Mouse (Mus musculus): ENCODE data around the gene Slc27a4.
A peak's percentile ranks its signal among the peaks of the same experiment; 100 is the strongest.

DNA sequence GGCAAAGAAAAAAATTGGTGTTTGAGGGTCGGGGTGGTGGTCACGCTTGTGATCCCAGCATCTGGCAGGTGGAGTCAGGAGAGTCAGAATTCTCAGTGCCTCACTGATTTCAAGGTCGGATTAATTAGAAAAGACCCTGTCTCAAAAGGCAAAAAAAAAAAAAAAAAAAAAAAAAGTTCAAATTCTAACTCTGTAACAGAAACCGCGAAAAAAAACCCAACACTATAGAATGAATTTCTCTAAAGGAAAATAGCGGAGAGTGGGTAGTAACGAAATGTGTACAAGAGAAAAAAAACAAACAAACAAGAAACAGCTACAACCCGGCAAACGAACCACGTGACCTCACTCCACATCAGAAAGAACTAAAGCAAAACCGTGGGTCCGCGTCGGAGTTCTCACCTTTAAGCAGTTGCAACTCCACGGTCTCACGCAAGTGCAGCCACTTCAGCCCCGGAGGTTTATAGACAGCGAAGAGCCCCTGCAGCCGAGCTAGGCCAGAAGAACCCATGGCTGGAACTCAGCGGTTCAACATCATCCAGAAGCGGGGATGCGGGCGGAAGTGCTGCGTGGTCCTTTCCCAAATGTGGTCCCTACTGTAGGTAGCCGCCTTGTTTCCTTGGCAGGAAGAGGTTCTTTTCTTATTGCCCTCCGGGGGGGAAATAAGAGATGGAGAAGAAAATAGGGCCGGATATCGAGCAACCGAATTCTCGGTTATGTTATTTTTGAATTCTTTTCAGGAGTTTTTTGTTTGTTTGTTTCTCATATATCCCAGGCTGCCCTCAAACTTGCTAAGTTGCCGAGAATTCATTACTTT lies 15.1 kb upstream of the Slc27a4 start, which contains the start of gene Coq4:
- TF ChIP-seq POLR2A (IDR thresholded peaks at IDR 0.05; ENCODE audit: control insufficient read depth, low read depth, low read length) (peak; percentile 73), CTCF (IDR thresholded peaks at IDR 0.05; ENCODE audit: control insufficient read depth, insufficient read depth, insufficient replicate concordance, low read depth, low read length) (no peak)
